Mouse (Mus musculus) mammary gland, adult 2 months (tissue): ENCODE measurements around the gene Arrdc5. TPM values are rescaled to one million over a fixed set of nuclear protein-coding genes. Genes with fewer than 3 reads are reported as not detected.

Experiments
- polyA plus RNA-seq: library from polyadenylated mRNA; depleted of rRNA; stranded (reverse); fragments of >200 nt; gene quantifications from 2 replicates; pipeline ENCODE4 v1.2.3, GENCODE M21; 2012; ENCODE audit warnings: low replicate concordance; rRNA removed

Gene Arrdc5
- not detected in 2 replicates for polyA plus RNA-seq

DNA sequence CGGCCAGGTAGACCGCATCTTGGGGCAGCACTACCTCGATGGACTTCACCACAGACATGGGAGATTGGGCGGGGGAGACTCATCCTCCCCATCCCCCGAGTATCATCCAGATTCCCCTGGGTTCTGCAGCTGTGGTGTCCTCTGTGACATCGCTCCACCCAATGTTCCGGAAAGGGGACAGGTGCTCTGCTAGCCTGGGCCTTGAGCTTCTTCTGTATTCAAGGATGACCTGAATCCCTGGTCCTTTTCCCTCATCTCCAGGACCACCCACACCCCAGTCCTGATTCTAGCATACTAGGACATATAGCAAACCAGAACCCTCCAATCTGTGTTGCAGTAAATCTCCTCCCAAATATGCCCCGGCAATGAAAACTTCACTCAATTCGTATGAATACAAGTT, at the start of gene Arrdc5:
Gene Arrdc5, minus strand, starts transcription at position 101 of the 400 bp plus-strand sequence.

DNA sequence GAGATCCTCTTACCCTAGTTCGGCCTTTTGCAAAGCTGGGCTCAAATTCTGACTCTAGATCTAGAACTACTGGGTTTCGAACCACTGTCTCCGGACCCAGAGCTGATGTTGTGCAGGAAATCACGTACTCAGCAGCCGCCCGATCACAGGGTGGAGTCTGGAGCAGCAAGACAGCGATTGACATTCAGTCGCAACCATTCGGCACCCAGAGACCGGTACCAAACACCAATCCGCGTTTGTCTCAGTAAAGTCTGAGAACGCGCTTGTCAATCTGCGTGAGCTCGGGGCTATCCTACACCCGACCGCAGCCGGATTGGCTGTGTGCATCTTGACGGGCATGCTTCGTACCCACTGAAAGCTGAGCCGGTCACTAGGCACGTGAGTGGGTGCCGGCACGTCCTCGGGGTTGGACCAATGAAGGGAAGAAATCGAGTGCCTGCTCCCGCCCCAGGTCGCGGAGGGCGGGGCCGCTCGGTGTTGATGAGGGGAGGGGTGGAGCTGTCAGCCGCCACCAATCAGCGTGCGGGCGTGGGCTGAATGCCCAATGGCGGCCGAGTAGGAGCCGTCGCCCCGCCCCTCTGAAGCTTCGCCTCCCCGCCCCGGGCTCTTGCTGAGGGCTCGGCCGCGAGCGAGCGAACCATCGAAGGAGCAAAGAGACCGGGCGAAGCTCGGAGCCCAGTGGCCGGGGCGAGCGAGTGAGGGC, 25.5 kb upstream of the Arrdc5 start, which contains the start of gene Kdm4b:
Gene Kdm4b, plus strand, starts transcription at position 613 of the 703 bp plus-strand sequence.

DNA sequence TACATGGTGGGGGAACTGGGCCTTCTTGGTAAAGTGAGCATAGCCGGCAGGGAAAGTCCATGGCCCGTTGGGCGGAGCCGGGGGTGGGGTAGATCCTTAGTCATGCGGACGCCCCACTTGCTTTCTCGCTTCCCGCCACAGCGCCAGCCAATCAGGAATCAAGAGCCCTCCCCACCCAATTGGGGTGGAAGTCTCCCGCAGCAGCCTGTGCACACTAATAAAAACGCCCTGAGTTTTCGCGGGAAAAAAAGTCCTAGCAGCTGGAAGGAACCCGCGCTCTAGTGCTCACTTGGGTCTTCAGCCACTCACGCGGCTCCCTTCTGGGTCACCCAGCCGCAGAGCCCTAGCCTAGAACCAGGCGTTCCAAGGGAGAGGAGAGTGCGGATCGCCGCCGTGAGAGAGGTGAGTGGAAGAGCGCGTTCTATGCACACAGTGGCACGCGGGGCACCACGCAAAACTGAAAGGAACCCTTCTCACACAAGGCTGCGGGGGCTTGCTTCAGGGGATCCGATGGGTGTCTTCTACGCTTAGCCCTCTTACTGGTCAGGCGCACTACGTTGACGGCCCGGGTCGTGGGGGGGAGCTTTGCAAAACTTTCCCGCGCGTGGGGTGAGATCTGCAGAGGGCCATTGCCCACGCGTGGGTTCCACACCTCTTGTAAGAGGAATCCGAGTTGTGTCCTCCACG, 3.2 kb upstream of the Arrdc5 start, which contains the start of gene Uhrf1:
Gene Uhrf1, plus strand, starts transcription at position 162 of the 687 bp plus-strand sequence.

DNA sequence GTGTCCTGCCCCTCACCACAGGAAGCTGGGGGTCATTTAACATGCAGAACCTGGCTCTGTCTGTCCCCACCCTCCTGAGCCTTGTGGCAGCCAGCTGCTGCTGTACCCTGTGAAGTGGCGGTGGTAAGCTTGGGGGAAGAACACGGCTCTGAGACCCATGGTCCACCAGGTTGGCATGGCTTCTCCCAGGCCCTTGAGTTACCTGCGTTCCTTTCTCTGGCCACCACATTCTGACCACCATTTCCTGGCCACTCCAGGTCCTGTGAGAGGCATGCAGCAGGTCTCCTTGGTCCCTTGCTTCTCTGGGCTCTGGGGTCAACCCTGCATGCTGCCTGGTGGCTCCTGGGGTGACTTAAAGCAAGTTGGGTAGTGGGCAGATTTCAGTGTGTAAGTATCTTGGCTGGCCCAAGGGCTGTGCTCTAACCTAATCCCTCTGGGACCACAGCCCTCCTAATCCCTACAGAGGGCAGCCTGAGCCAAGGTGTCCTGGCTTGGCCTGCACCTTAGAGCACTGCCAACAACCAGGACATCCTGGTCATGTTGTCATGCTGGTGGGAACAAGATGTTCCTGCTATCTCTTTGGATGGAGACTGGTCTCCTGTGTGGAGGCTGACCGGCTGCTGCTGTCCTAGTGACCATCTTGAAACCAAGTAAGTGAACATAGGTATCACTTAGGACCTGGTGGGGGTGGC, 7.4 kb downstream of the Arrdc5 start, which contains the start of gene Plin3:
Gene Plin3, minus strand, starts transcription at position 343 of the 692 bp plus-strand sequence.

DNA sequence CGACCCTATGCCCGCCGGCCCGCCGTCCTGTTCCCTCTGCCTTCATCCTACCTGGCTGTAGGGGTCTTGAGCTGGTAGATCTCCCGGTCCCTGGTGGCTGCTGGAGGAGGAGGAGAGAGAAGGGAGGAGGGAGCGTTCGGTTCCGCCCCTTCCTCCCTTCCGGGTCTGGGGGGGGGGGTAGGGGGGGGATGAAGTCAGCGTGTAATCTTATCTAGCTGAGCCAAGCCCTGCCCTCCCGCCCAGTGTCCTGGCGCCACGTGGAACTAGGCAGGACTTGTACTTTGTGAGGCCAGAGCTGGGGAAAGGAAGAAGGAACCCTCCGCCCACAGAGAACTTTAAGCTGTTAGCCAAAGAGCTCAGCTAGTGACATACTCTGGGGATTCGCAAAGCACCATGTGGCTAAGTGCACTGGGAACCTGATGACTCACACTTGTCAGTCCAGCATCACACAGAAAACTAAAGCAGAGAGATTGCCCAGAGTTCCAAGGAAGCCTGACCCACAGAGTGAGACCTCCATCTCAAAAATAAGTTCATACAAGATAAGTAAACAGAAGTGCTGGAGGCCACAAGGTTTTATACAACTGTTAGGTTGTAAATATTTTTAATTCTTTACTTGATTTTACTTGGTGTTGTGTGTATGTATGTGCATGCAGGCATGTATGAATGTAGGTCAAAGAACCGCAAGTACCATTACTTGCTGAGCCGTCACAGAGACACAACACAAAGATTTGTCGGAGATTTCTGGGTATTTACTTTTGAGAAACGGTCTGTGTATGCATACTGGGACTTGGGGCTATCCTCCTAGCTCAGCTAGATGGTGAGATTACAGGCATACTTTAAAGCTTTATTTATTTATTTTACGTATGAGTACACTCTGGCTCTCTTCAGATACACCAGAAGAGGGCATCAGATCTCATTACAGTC, 23.2 kb downstream of the Arrdc5 start, which contains the start of gene Ticam1:
Gene Ticam1, minus strand, starts transcription at position 144 of the 924 bp plus-strand sequence.

DNA sequence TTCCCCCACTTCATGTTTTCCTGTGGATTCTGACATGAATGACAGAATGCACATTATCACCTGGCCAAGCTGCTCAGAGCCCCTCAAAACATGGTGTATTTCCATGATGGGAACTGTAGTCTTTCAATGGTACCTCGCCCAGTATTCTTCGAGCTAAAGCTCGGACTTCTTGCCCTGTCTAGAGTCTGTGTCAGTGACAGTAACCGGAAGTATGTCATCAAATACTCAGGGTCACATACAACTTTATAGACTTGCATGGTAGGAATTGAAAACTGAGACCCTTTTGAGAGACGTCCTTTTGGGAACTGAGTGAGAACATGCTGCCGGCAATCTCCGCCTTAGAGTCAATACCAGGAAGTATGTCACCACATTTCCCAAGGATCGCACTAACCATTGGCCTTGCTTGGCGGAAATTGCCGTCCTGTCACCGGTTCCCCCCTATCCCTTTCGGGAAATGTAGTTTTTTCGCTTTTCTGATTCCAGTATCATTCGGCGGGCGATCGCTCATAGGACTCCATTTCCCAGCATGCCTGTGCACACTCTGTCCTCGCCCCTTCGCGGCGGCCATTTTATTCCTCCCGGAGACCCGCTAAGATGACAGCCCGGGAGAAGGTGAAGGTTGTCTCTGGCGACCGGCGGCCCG, 43.7 kb downstream of the Arrdc5 start, which contains the start of gene Fem1a:
Gene Fem1a, plus strand, starts transcription at position 572 of the 643 bp plus-strand sequence.

Other genes starting within 250 kb of the Arrdc5 start
- 66.4 and 86.9 TPM in 2 replicates for gene Ubxn6, start 225.3 kb downstream of the Arrdc5 start, polyA plus RNA-seq
- 32.3 and 44.8 TPM in 2 replicates for gene Hdgfl2, start 220.7 kb downstream of the Arrdc5 start, polyA plus RNA-seq
- 524 and 611 TPM in 2 replicates for gene Plin4, start 190.5 kb downstream of the Arrdc5 start, polyA plus RNA-seq
- gene Plin5, start 182.7 kb downstream of the Arrdc5 start, polyA plus RNA-seq: 21.3 and 28.0 TPM in 2 replicates
- 252 and 470 TPM in 2 replicates for gene Lrg1, start 178.3 kb downstream of the Arrdc5 start, polyA plus RNA-seq
- gene Sema6b, start 159.9 kb downstream of the Arrdc5 start, polyA plus RNA-seq: 11.2 and 35.0 TPM in 2 replicates
- gene Tnfaip8l1, start 137.8 kb downstream of the Arrdc5 start, polyA plus RNA-seq: 10.9 and 13.6 TPM in 2 replicates
- gene Mydgf, start 116.4 kb downstream of the Arrdc5 start, polyA plus RNA-seq: 52.0 and 64.7 TPM in 2 replicates
- gene Dpp9, start 81.4 kb downstream of the Arrdc5 start, polyA plus RNA-seq: 45.3 and 59.0 TPM in 2 replicates
- gene Fem1a, start 43.5 kb downstream of the Arrdc5 start, polyA plus RNA-seq: 41.0 and 54.6 TPM in 2 replicates
- gene Ticam1, start 23.5 kb downstream of the Arrdc5 start, polyA plus RNA-seq: 27.3 and 29.4 TPM in 2 replicates
- 36.1 and 37.7 TPM in 2 replicates for gene Plin3, start 7.4 kb downstream of the Arrdc5 start, polyA plus RNA-seq
- 5.2 and 8.0 TPM in 2 replicates for gene Uhrf1, start 3.0 kb upstream of the Arrdc5 start, polyA plus RNA-seq
- gene Kdm4b, start 25.8 kb upstream of the Arrdc5 start, polyA plus RNA-seq: 33.9 and 65.2 TPM in 2 replicates
- gene Ptprs, start 176.2 kb upstream of the Arrdc5 start, polyA plus RNA-seq: 112 and 178 TPM in 2 replicates
- gene Znrf4, start 212.1 kb upstream of the Arrdc5 start, polyA plus RNA-seq: 0.10 TPM in 1 of 2 replicates, not detected in the other